Mouse (Mus musculus): ENCODE results near the gene Zfp933. TPM values are rescaled to one million over a fixed set of nuclear protein-coding genes. Genes with fewer than 3 reads are reported as not detected.

Zfp933 gene
- polyA plus RNA-seq (2016; fragmentation: Nextera tagmentation; extraction: Ambion mirVana), result 4.7 and 5.4 TPM in 2 replicates

- Histone ChIP-seq H3K9me3 (no peaks in the 10 kb centered on the region), H3K4me3 (peak within 1 kb of the TSS; percentile 86), H3K27me3 (ENCODE audit: insufficient read depth, poor library complexity, severe bottlenecking) (no peaks in the 10 kb centered on the region), H3K4me1 (peaks cover 11% of the 10 kb centered on the region), H3K27ac (peak within 1 kb of the TSS; percentile 88), H3K36me3 (peaks cover 24% of the 10 kb centered on the region)
- 3% methylated on average over 23 of the region's 23 CpGs for WGBS
- peak; percentile 87 for DNase-seq (ENCODE audit: low spot score)
Measured at GRCm38 (mm10) chr4:147847614-147848583, at the start of gene Zfp933. TSS of gene Zfp933 (minus strand) at chr4:147848366.

GRCm38 (mm10) chr4:147897348-147897747 lies 49.2 kb upstream of the Zfp933 start:
- 49% methylated on average over 3 of the region's 3 CpGs for WGBS
- H3K27me3 ChIP-seq (ENCODE audit: insufficient read depth, poor library complexity, severe bottlenecking), result no peaks in the 10 kb centered on the region
- H3K27ac ChIP-seq, result peak overlapping the region; percentile 84
- DNase-seq (ENCODE audit: low spot score), result no peak
- H3K9me3 ChIP-seq, result no peaks in the 10 kb centered on the region
- peaks cover 42% of the 10 kb centered on the region for H3K4me1 ChIP-seq
- peaks cover 92% of the 10 kb centered on the region for H3K36me3 ChIP-seq
- H3K4me3 ChIP-seq, result no peak overlapping the region

DNA sequence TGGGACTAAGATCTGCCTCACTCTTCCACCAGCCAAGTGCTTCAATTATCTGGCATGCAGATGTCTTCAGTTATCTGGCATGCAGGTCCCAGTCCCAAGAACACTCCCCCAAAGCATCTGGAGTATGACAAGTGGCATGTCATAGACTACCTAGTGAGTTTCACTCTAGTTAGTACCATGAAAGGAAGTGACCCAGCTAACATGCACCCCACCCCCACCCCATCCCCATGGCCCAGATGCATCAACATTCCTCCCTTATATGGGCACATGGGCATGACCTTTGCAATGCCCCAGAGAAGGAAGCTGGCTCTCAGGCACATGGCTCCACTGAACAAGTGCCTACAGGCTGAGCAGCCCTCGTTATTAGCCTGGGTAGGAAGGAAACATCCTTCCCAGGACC lies 48.2 kb upstream of the Zfp933 start:
- Histone ChIP-seq H3K27me3 (ENCODE audit: insufficient read depth, poor library complexity, severe bottlenecking) (no peaks in the 10 kb centered on the region), H3K36me3 (peaks cover 94% of the 10 kb centered on the region), H3K27ac (peak overlapping the region; percentile 84), H3K4me3 (no peak overlapping the region), H3K9me3 (no peaks in the 10 kb centered on the region), H3K4me1 (peaks cover 42% of the 10 kb centered on the region)
- 48% methylated on average over 1 of the region's 1 CpGs for WGBS
- no peak for DNase-seq (ENCODE audit: low spot score)

- Histone ChIP-seq H3K27me3 (ENCODE audit: insufficient read depth, poor library complexity, severe bottlenecking) (no peaks in the 10 kb centered on the region), H3K27ac (peak overlapping the region; percentile 84), H3K9me3 (no peaks in the 10 kb centered on the region), H3K4me3 (no peak overlapping the region), H3K4me1 (peaks cover 39% of the 10 kb centered on the region), H3K36me3 (peaks cover 98% of the 10 kb centered on the region)
- 84% methylated on average over 4 of the region's 4 CpGs for WGBS
- DNase-seq (ENCODE audit: low spot score), result no peak
Measured at GRCm38 (mm10) chr4:147895815-147896330, 47.7 kb upstream of the Zfp933 start.

DNA sequence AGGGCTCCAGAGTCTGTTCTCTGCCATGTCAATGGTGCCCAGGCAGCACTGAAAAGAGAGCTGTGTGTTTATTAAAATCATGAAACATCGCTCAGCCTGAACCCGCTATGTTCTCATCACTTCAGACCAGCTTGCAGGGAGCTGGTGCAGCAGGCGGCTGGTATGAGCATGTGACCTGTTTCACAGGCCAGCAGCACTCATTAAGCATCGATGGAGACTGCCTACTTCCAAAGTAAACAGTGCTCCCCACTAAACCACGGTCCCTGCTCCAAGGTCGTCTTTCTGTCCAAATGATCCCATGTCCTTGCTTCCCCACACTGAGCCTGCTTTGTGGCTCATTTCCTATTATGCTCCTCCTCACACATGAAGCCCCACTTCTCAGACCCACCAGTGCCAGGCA lies 42.2 kb upstream of the Zfp933 start:
- WGBS, result 91% methylated on average over 6 of the region's 6 CpGs
- Histone ChIP-seq H3K4me1 (no peaks in the 10 kb centered on the region), H3K4me3 (no peak overlapping the region), H3K36me3 (peaks cover 94% of the 10 kb centered on the region), H3K27me3 (ENCODE audit: insufficient read depth, poor library complexity, severe bottlenecking) (no peaks in the 10 kb centered on the region), H3K9me3 (no peaks in the 10 kb centered on the region), H3K27ac (no peak overlapping the region)
- no peak for DNase-seq (ENCODE audit: low spot score)

DNA sequence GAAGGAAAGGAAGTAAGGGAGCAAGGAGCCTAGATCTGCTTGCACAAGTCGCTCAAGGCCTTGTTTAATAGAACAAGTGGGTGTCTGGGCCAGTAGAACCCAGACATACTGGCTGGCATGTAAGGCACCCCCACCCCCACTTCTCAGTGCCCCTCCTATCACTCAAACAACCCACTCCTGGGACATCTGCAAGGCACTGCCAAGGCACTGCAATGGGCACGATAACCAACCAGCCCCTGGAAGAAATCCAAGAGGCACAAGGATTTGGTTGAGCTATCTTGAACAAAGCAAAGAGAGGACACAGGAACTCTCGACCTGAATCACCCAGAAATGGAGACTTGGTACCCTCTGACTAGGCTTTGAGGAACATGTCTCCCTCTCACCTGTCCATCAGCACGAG lies 40.1 kb upstream of the Zfp933 start:
- Histone ChIP-seq H3K4me1 (no peaks in the 10 kb centered on the region), H3K27ac (no peak overlapping the region), H3K27me3 (ENCODE audit: insufficient read depth, poor library complexity, severe bottlenecking) (no peaks in the 10 kb centered on the region), H3K4me3 (no peak overlapping the region), H3K9me3 (no peaks in the 10 kb centered on the region), H3K36me3 (peaks cover 95% of the 10 kb centered on the region)
- WGBS, result 86% methylated on average over 4 of the region's 4 CpGs
- DNase-seq (ENCODE audit: low spot score), result no peak

GRCm38 (mm10) chr4:147887277-147887676 lies 39.1 kb upstream of the Zfp933 start:
- no peaks in the 10 kb centered on the region for H3K9me3 ChIP-seq
- H3K27me3 ChIP-seq (ENCODE audit: insufficient read depth, poor library complexity, severe bottlenecking), result no peaks in the 10 kb centered on the region
- 91% methylated on average over 7 of the region's 7 CpGs for WGBS
- no peaks in the 10 kb centered on the region for H3K4me1 ChIP-seq
- no peak overlapping the region for H3K4me3 ChIP-seq
- no peak for DNase-seq (ENCODE audit: low spot score)
- H3K27ac ChIP-seq, result no peak overlapping the region
- peaks cover 95% of the 10 kb centered on the region for H3K36me3 ChIP-seq

DNA sequence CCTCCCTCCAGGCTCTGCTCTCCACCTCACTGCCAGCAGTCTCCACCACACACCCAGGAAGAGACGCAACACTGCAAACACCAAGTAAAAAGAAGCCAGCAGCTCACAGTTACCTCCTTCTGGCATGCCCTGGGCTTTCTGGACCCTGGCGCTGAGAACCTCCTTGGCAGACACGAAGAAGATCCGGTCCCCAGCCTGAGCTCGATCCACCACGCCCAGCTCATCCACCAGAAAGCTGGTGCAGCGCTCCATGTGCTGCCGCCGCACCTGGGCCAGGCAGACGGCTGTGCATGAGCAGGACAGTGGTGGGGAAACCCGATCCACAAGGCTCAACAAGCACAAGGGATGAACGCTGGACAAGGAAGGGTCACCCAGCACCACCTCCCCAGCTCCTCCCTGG lies 38.0 kb upstream of the Zfp933 start:
- Histone ChIP-seq H3K9me3 (no peaks in the 10 kb centered on the region), H3K36me3 (peaks cover 95% of the 10 kb centered on the region), H3K4me3 (no peak overlapping the region), H3K4me1 (no peaks in the 10 kb centered on the region), H3K27me3 (ENCODE audit: insufficient read depth, poor library complexity, severe bottlenecking) (no peaks in the 10 kb centered on the region), H3K27ac (no peak overlapping the region)
- no peak for DNase-seq (ENCODE audit: low spot score)
- WGBS, result 91% methylated on average over 12 of the region's 12 CpGs

DNA sequence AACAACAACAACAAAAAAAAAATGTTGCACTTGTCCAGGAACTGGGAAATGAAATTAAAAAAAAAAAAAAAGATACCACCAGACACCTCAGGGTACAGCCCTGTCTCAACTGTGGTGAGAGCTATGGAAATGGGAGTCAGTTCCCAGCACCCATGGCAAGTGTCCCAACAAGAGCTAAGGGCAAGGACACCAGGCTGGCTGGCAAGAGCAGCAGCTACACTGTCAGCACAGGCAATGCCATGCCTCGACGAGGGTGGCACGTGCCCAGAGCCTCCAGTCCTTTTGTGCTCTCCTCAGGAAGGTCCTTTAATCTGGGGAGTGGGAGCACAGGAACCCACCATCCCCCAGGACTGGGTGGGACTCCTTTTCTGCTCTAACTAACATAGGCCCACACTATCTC lies 36.0 kb upstream of the Zfp933 start:
- Histone ChIP-seq H3K4me1 (peaks cover 4% of the 10 kb centered on the region; the same call in 1 of the 2 replicates), H3K4me3 (no peak overlapping the region), H3K27ac (no peak overlapping the region), H3K9me3 (no peaks in the 10 kb centered on the region), H3K27me3 (ENCODE audit: insufficient read depth, poor library complexity, severe bottlenecking) (no peaks in the 10 kb centered on the region), H3K36me3 (peaks cover 98% of the 10 kb centered on the region)
- WGBS, result 94% methylated on average over 3 of the region's 3 CpGs
- DNase-seq (ENCODE audit: low spot score), result no peak

DNA sequence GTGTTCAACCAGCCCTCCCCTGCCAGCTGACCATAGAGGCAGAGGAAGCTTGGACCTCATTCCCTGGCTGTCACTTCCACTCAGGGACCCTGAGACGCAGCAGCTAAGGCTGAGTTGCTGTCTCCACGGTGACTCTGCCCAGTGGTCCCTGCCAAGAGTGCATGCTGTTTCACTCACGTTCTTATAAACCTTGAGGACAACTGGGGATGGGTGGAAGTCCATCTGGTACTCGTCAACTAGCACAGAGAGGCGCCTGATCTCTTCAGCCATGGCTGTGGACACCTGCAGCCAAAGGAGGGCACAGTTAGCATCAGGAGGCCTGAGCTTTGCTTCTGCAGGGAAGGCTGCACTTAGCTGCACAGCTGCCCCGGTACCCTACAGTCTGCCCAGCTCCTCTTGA lies 34.9 kb upstream of the Zfp933 start:
- 76% methylated on average over 6 of the region's 6 CpGs for WGBS
- Histone ChIP-seq H3K27ac (no peak overlapping the region), H3K4me1 (peaks cover 4% of the 10 kb centered on the region; the same call in 1 of the 2 replicates), H3K4me3 (no peak overlapping the region), H3K36me3 (peaks cover 98% of the 10 kb centered on the region), H3K9me3 (no peaks in the 10 kb centered on the region), H3K27me3 (ENCODE audit: insufficient read depth, poor library complexity, severe bottlenecking) (no peaks in the 10 kb centered on the region)
- DNase-seq (ENCODE audit: low spot score), result no peak

- no peaks in the 10 kb centered on the region for H3K9me3 ChIP-seq
- no peak for DNase-seq (ENCODE audit: low spot score)
- H3K4me3 ChIP-seq, result no peak overlapping the region
- H3K27ac ChIP-seq, result no peak overlapping the region
- WGBS, result 89% methylated on average over 7 of the region's 7 CpGs
- peaks cover 97% of the 10 kb centered on the region for H3K36me3 ChIP-seq
- H3K27me3 ChIP-seq (ENCODE audit: insufficient read depth, poor library complexity, severe bottlenecking), result no peaks in the 10 kb centered on the region
- H3K4me1 ChIP-seq, result peaks cover 4% of the 10 kb centered on the region; the same call in 1 of the 2 replicates
Measured at GRCm38 (mm10) chr4:147881792-147882191, 33.6 kb upstream of the Zfp933 start.

GRCm38 (mm10) chr4:147879865-147880264 lies 31.7 kb upstream of the Zfp933 start:
- 44% methylated on average over 5 of the region's 5 CpGs for WGBS

GRCm38 (mm10) chr4:147879456-147879855 lies 31.3 kb upstream of the Zfp933 start:
- H3K36me3 ChIP-seq, result peaks cover 97% of the 10 kb centered on the region
- no peaks in the 10 kb centered on the region for H3K9me3 ChIP-seq
- H3K27me3 ChIP-seq (ENCODE audit: insufficient read depth, poor library complexity, severe bottlenecking), result no peaks in the 10 kb centered on the region
- no peak overlapping the region for H3K4me3 ChIP-seq
- DNase-seq (ENCODE audit: low spot score), result no peak
- peaks cover 4% of the 10 kb centered on the region; the same call in 1 of the 2 replicates for H3K4me1 ChIP-seq
- H3K27ac ChIP-seq, result no peak overlapping the region
- 68% methylated on average over 2 of the region's 2 CpGs for WGBS

More at GRCm38 (mm10) chr4:147879865-147880264, 31.7 kb upstream of the Zfp933 start:
- Histone ChIP-seq H3K27me3 (ENCODE audit: insufficient read depth, poor library complexity, severe bottlenecking) (no peaks in the 10 kb centered on the region), H3K27ac (no peak overlapping the region), H3K4me3 (no peak overlapping the region), H3K9me3 (no peaks in the 10 kb centered on the region), H3K4me1 (peaks cover 4% of the 10 kb centered on the region; the same call in 1 of the 2 replicates), H3K36me3 (peaks cover 97% of the 10 kb centered on the region)
- DNase-seq (ENCODE audit: low spot score), result no peak

Measured in heart, embryonic 10.5 days (tissue).